Mouse (Mus musculus): ENCODE results near the gene Fam166b. TPM values are rescaled to one million over a fixed set of nuclear protein-coding genes. Genes with fewer than 3 reads are reported as not detected.

The Fam166b gene
- polyA plus RNA-seq, 1 experiment from 2014 or later = 0.70 TPM

DNA sequence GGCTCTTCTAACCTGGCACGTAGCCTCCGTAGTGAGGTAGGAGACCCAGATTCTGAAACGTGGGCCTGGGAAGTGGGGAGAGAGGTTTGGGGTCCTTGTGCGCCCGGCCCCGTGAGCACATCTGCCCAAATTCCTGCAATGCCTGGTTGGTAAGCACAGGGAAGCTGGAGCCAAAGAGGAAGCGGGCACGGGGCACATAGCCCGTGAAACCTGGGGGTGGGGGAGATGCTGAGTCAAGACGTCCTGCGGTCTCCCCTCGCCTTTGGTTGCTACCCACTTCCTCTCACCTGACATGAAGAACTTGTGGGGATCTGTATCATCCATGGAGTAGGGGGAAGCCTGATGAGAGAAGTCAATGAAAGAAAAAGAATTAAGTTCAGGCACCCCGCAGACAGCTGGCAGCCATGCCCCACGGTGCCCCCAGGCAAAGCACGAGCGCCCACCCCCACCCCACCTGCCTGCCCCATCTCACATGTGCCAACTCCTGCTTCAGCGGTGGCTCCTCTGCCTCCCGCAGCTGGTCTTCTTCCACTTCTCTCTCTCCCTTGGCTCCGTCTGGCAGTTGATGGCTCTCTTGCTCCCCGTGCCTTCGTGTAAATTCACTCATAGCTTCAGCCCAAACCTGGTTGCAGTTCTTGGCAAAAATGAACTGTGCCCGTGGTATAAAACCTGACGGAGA, 1.3 kb downstream of the Fam166b start:
- H3K9ac ChIP-seq (replicated peaks) = no peak overlapping the region
- H3K36me3 ChIP-seq = peaks cover 44% of the 10 kb centered on the region
- WGBS = 19% methylated on average over 23 of the region's 23 CpGs
- no peak overlapping the region for H3K27ac ChIP-seq (replicated peaks)
- no peak overlapping the region for H3K4me3 ChIP-seq
- H3K27me3 ChIP-seq = peaks cover 13% of the 10 kb centered on the region; the same call in 1 of the 2 replicates
- H3K4me2 ChIP-seq (replicated peaks) = no peak overlapping the region
- H3K9me3 ChIP-seq = no peaks in the 10 kb centered on the region
- H3K4me1 ChIP-seq = peaks cover 18% of the 10 kb centered on the region; the same call in 1 of the 2 replicates
- ATAC-seq (replicated peaks) = no peak

DNA sequence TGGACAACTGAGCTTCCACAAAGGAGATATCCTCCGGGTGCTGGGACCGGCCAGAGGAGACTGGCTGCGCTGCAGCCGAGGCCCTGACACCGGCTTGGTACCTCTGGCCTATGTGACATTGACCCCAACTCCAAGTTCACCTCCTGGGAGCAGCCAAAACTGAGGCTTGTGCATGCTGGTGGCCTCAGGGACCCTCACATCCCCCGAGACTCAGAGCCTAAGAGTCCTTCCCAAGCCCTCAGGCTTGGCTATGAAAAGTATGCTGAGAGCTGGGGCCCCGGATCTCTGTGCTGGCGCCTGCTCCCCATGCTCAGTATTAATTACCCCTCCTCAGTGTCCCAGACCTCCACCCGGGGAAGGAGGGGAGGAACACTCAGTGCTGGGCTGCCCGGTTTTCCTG, 2.4 kb downstream of the Fam166b start:
- Histone ChIP-seq H3K9me3 (no peaks in the 10 kb centered on the region), H3K36me3 (peaks cover 56% of the 10 kb centered on the region), H3K4me2 (replicated peaks) (no peak overlapping the region), H3K9ac (replicated peaks) (no peak overlapping the region), H3K4me1 (peaks cover 16% of the 10 kb centered on the region; the same call in 1 of the 2 replicates), H3K27ac (replicated peaks) (no peak overlapping the region), H3K4me3 (no peak overlapping the region), H3K27me3 (peaks cover 13% of the 10 kb centered on the region; the same call in 1 of the 2 replicates)
- WGBS = 57% methylated on average over 10 of the region's 10 CpGs
- no peak for ATAC-seq (replicated peaks)

DNA sequence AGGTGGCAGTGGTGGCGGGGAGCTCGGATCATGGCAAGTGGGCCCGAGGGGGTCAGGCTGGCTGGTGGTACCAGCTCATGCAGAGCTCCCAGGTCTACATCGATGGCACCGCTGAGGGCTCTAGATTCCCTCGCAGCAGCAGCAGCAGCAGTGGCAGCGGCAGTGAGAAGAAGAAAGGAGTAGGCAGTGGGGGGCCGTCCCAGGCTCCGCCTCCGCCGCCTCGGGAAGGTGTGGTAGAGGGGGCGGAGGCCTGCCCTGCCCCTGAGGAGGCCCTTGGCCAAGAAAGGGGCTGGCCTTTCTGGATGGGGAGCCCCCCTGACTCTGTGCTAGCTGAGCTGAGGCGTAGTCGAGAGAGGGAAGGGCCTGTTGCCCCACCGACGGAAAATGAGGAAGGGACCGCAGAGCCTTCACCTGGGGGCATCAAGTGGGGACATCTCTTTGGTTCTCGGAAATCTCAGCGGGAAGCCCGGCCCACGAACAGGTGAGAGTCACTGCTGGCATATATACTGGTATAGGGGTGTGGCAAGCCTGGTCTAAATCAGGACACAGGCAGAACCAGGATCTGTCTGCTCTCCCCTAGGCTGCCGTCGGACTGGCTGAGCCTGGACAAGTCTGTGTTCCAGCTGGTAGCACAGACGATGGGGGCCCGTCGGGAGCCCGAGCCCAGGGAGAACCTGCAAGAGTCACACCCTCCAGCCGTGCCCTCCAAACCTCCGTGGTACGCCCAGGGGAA, 3.1 kb downstream of the Fam166b start:
- H3K4me2 ChIP-seq (replicated peaks) = no peak overlapping the region
- H3K4me1 ChIP-seq = peaks cover 16% of the 10 kb centered on the region; the same call in 1 of the 2 replicates
- no peak overlapping the region for H3K9ac ChIP-seq (replicated peaks)
- no peak overlapping the region for H3K27ac ChIP-seq (replicated peaks)
- peaks cover 13% of the 10 kb centered on the region; the same call in 1 of the 2 replicates for H3K27me3 ChIP-seq
- H3K36me3 ChIP-seq = peaks cover 59% of the 10 kb centered on the region
- no peaks in the 10 kb centered on the region for H3K9me3 ChIP-seq
- 22% methylated on average over 31 of the region's 31 CpGs for WGBS
- no peak overlapping the region for H3K4me3 ChIP-seq
- 0 out of 2 replicates have a peak, but pooled peaks have one; percentile 6 for ATAC-seq (replicated peaks)

DNA sequence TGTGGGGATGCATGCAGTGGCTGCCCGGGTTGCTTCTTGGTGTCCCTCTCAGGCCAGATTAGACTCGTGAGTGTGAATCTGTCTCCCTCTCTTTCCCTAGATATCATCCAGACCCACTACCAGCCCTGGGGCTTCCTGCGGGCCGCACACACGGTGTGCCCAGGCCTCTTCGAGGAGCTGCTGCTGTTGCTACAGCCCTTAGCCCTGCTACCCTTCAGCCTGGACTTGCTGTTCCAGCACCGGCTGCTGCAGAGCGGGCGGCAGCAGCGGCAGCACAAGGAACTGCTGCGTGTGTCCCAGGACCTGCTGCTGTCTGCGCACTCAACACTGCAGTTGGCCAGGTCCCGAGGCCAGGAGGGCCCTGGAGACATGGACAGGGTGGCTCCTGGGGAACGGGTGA, 3.7 kb downstream of the Fam166b start:
- Histone ChIP-seq H3K27me3 (peaks cover 13% of the 10 kb centered on the region; the same call in 1 of the 2 replicates), H3K9me3 (no peaks in the 10 kb centered on the region), H3K27ac (replicated peaks) (no peak overlapping the region), H3K4me3 (no peak overlapping the region), H3K9ac (replicated peaks) (no peak overlapping the region), H3K4me1 (peaks cover 16% of the 10 kb centered on the region; the same call in 1 of the 2 replicates), H3K36me3 (peaks cover 59% of the 10 kb centered on the region), H3K4me2 (replicated peaks) (no peak overlapping the region)
- ATAC-seq (replicated peaks) = no peak
- 27% methylated on average over 14 of the region's 14 CpGs for WGBS

DNA sequence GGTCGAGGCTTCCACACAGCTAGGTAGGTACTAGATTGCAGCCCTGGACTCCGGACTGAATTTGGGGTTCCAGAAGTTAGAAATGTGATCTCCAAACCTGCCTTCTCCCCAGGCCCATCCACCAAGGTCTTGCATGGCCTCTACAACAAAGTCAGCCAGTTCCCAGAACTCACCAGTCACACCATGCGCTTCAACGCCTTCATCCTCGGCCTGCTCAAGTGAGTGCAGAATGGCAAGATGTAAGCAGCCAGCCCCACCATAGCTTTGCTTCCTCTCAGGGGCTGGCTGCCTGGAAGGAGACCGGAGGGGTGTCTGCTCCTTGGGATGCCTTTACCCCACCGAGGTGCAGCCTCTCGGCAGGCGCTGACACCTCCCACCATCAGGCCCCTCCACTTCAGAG, 4.9 kb downstream of the Fam166b start:
- ATAC-seq (replicated peaks) = no peak
- WGBS = 86% methylated on average over 9 of the region's 9 CpGs
- Histone ChIP-seq H3K36me3 (peaks cover 59% of the 10 kb centered on the region), H3K4me3 (no peak overlapping the region), H3K4me1 (peaks cover 16% of the 10 kb centered on the region; the same call in 1 of the 2 replicates), H3K27ac (replicated peaks) (no peak overlapping the region), H3K9me3 (no peaks in the 10 kb centered on the region), H3K27me3 (peaks cover 13% of the 10 kb centered on the region; the same call in 1 of the 2 replicates), H3K4me2 (replicated peaks) (no peak overlapping the region), H3K9ac (replicated peaks) (no peak overlapping the region)

DNA sequence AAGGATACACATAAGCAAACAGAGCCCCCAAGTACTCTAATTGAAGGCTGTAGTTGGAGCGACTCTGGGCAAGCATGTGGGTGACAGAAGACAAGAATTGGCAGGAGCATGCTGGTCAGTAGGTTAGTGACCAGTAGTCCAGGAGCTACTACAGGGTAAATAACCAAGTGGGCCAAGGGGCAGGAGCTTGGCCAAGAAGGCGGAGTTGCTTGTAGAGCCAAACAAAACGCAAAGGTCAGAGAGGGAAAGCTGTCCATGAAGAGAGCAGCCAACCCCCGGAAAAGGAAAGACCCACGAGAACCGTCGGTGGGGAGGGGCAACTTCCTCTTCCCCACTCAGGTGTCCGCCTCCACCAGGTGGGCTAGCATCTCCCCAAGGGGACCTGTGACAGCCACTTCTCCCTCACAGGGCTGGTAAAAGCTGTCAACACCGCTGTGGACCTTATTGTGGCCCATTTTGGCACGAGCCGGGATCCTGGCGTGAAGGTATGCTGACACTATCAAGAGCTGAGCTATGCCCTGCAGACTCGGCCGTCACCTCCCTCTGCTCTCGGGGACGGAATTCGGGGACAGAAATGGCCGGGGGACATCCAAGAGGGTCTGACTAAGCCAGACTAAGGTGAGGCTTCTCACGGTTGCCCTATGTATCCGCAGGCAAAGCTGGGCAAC, 5.5 kb downstream of the Fam166b start:
- peaks cover 9% of the 10 kb centered on the region; the same call in 1 of the 2 replicates for H3K4me1 ChIP-seq
- no peak overlapping the region for H3K9ac ChIP-seq (replicated peaks)

DNA sequence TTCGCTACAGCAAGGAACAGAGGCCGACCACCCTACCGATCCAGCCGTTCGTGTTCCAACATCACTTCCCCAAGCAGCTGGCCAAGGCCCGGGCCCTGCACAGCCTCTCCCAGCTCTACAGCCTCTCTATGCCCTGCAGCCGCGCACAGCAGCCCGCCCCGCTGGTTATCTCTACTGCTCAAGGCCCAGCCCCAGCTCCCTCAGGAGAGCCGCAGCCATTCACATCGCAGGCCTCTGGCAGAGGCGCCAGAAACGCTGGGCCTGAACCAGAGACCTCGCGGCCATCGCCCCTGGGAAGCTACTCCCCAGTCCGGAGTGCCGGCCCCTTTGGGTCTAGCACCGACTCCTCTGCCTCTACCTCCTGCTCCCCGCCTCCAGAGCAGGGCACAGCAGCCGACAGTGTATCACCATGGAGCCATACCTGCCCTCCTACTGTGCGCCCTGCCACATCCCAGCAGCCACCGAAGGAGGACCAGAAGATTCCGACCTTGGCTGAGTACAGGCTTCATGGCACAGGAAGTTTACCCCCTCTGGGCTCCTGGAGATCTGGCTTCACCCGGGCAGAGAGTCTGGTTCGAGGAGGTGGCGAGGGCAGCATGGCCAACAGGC, 7.2 kb downstream of the Fam166b start:
- WGBS = 80% methylated on average over 28 of the region's 28 CpGs
- ATAC-seq (replicated peaks) = no peak
- no peak overlapping the region for H3K27ac ChIP-seq (replicated peaks)

More for the DNA sequence above, 5.5 kb downstream of the Fam166b start:
- no peak for ATAC-seq (replicated peaks)
- H3K27ac ChIP-seq (replicated peaks) = no peak overlapping the region
- H3K9me3 ChIP-seq = no peaks in the 10 kb centered on the region
- H3K4me2 ChIP-seq (replicated peaks) = no peak overlapping the region
- H3K4me3 ChIP-seq = no peak overlapping the region
- H3K27me3 ChIP-seq = peaks cover 13% of the 10 kb centered on the region; the same call in 1 of the 2 replicates
- WGBS = 90% methylated on average over 20 of the region's 20 CpGs
- H3K36me3 ChIP-seq = peaks cover 59% of the 10 kb centered on the region

DNA sequence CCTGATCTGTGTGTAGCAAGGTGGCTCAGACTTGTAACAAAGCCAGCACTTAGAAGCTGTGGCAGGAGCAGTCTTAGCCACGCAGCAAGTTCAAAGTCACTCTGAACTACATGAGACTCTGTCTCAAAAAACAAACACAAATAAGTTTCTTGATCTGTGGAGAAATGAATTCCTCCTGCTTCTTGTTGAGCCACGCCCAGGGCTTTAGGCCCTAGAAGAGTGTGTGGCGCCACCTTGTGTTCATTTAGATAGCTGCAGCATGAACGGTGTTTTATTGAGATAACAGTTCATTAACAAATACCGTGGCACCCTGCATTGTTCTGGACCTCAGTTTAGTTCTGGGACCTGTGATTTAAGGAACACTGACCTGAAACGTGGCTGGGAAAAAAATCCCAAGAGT, 8.6 kb downstream of the Fam166b start:
- peak; percentile 30 for ATAC-seq (replicated peaks)
- no peak overlapping the region for H3K4me2 ChIP-seq (replicated peaks)
- H3K4me1 ChIP-seq = no peaks in the 10 kb centered on the region
- no peak overlapping the region for H3K9ac ChIP-seq (replicated peaks)
- H3K36me3 ChIP-seq = peaks cover 65% of the 10 kb centered on the region
- 6% methylated on average over 6 of the region's 6 CpGs for WGBS
- no peak overlapping the region for H3K27ac ChIP-seq (replicated peaks)
- no peak overlapping the region for H3K4me3 ChIP-seq
- H3K9me3 ChIP-seq = no peaks in the 10 kb centered on the region
- 0 out of 2 replicates have a peak, but pooled peaks cover 6% of the 10 kb centered on the region for H3K27me3 ChIP-seq

More for the DNA sequence above, 7.2 kb downstream of the Fam166b start:
- Histone ChIP-seq H3K27me3 (peaks cover 13% of the 10 kb centered on the region; the same call in 1 of the 2 replicates), H3K4me3 (no peak overlapping the region), H3K4me1 (no peaks in the 10 kb centered on the region), H3K9ac (replicated peaks) (no peak overlapping the region), H3K36me3 (peaks cover 65% of the 10 kb centered on the region), H3K9me3 (no peaks in the 10 kb centered on the region), H3K4me2 (replicated peaks) (no peak overlapping the region)

DNA sequence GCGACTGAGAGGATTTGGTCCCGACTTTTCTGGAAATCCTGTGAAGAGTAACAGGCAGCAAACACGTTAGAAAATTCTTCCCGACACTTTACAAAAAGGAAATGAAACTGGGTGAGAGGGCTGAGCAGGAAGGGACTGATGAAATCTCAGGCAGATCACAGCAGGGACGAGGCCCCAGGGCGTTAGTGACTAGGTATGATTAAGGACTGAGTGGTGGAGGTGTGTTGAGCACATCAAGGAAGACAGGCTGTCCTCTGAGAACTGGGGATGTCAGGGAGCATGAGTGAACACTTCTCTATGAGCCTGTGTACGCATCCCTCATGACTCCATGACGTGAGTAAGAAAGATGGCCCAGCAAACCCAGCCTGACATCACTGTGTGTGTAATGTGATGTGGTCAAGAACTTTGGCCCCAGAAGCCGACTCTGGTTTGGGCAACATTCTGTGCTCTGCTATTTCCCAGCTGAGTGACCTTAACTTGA, 9.1 kb downstream of the Fam166b start:
- Histone ChIP-seq H3K27me3 (0 out of 2 replicates have a peak, but pooled peaks cover 6% of the 10 kb centered on the region), H3K4me2 (replicated peaks) (no peak overlapping the region), H3K4me3 (no peak overlapping the region), H3K9ac (replicated peaks) (no peak overlapping the region), H3K9me3 (no peaks in the 10 kb centered on the region), H3K27ac (replicated peaks) (no peak overlapping the region), H3K4me1 (no peaks in the 10 kb centered on the region), H3K36me3 (peaks cover 65% of the 10 kb centered on the region)
- WGBS = 78% methylated on average over 9 of the region's 9 CpGs
- ATAC-seq (replicated peaks) = no peak

DNA sequence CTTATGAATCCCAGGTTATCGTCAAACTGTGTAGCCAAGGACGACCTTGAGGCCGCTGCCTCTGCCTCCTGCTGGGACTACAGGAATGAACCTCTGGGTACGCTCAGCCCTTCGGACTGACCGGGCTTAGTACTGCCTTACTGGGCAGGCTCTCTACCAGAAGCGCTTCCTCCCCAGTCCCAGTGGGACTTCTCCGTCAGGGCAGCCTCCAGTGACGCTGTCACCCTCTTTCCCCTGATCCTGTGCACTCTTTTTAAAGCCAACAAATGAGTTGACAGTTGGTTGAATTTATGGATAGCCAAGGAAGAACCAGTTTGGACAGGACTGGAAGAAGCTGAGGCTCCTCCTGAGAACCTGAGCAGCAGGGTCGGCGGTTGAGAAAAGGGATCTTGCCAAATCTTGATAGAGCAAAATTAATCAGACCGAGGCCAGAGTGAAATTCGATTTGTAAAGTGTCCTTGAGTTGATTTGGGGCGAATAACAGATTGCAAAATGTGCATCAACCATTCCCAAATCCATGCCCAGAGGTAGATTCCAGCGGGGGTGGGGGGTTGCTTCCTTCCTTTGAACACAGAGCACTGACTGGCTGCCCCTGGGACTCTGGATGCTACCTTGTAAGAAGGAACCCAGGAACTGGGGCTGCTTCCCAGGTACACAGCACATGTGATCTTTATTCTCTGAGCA, 9.8 kb downstream of the Fam166b start:
- Histone ChIP-seq H3K4me3 (no peak overlapping the region), H3K27ac (replicated peaks) (no peak overlapping the region), H3K4me2 (replicated peaks) (no peak overlapping the region), H3K4me1 (no peaks in the 10 kb centered on the region), H3K9me3 (no peaks in the 10 kb centered on the region), H3K9ac (replicated peaks) (no peak overlapping the region), H3K36me3 (peaks cover 61% of the 10 kb centered on the region), H3K27me3 (0 out of 2 replicates have a peak, but pooled peaks cover 6% of the 10 kb centered on the region)
- no peak for ATAC-seq (replicated peaks)
- 74% methylated on average over 15 of the region's 15 CpGs for WGBS

DNA sequence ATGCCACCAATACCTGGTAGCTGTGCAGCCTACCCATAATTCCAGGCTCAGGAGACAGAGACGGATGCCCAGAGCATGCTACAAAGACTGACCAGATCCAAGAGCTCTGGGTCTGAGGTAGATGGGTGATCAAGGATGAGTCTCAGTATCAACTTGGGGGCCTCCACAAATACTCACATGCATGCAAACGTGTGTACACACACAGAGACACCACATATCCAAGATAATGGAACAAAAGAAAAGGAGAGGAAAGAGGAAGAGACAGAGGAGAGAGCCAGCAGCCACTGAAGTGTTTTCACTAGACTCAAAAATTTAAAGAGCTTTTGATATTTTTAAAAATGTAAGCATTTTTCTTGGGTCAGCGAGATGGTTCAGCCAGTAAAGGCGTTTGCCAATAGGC, 10.5 kb downstream of the Fam166b start:
- Histone ChIP-seq H3K9ac (replicated peaks) (no peak overlapping the region), H3K36me3 (peaks cover 55% of the 10 kb centered on the region), H3K4me3 (no peak overlapping the region), H3K4me1 (no peaks in the 10 kb centered on the region), H3K4me2 (replicated peaks) (no peak overlapping the region), H3K27me3 (0 out of 2 replicates have a peak, but pooled peaks cover 2% of the 10 kb centered on the region), H3K9me3 (no peaks in the 10 kb centered on the region), H3K27ac (replicated peaks) (no peak overlapping the region)
- WGBS = 85% methylated on average over 4 of the region's 4 CpGs
- no peak for ATAC-seq (replicated peaks)
